31 mouse cellular contexts compared by ENCODE assay signal in genomic region chr14:30494998-30495397, GRCm38 (mm10). TPM values are rescaled to one million over a fixed set of nuclear protein-coding genes. Genes with fewer than 3 reads are reported as not detected.
DNase-seq lines count a peak whose midpoint lies in the region; ATAC-seq and TF ChIP-seq lines count a peak whose summit lies in the region.
"Had no signal": no experiment of that assay in that cellular context is flagged by ENCODE, and none has a peak within 500 bp of the region (broad histone marks: within the 10 kb centered on the region; RNA-seq: fewer than 3 reads in every experiment).

No protein-coding gene starts in this region.

- H3K27ac ChIP-seq in forebrain, postnatal 0 days (ENCODE audit: low read depth, low read length), result no peak overlapping the region
- H3K27ac ChIP-seq in forebrain, embryonic 11.5 days (ENCODE audit: low read depth, low read length), result no peak overlapping the region
- H3K27ac ChIP-seq in heart, embryonic 13.5 days (replicated peaks), result peak overlapping the region; percentile 76
- peak overlapping the region; percentile 66; the same call in 1 of the 2 replicates for H3K27ac ChIP-seq in stomach, embryonic 14.5 days (ENCODE audit: low read length)
- H3K27ac ChIP-seq in stomach, postnatal 0 days (replicated peaks), result no peak overlapping the region
- H3K27ac ChIP-seq: embryonic facial prominence, embryonic 13.5 days; forebrain, embryonic 12.5 days; gastrocnemius, adult 2 months; hindbrain, embryonic 14.5 days; limb, embryonic 10.5 days; limb, embryonic 15.5 days; liver, embryonic 13.5 days; midbrain, embryonic 10.5 days; midbrain, embryonic 15.5 days had no signal

- H3K4me3 ChIP-seq in forebrain, postnatal 0 days (ENCODE audit: low read depth, low read length), result no peak overlapping the region
- no peak overlapping the region for H3K4me3 ChIP-seq in forebrain, embryonic 11.5 days (ENCODE audit: low read depth, low read length)
- H3K4me3 ChIP-seq in heart, embryonic 13.5 days, result no peak overlapping the region
- no peak overlapping the region for H3K4me3 ChIP-seq in stomach, embryonic 14.5 days (ENCODE audit: low read depth, low read length)
- H3K4me3 ChIP-seq in stomach, postnatal 0 days (ENCODE audit: low read depth, low read length), result no peak overlapping the region
- H3K4me3 ChIP-seq: embryonic facial prominence, embryonic 13.5 days; forebrain, embryonic 12.5 days; gastrocnemius, adult 2 months; limb, embryonic 10.5 days; limb, embryonic 15.5 days; liver, embryonic 13.5 days; midbrain, embryonic 10.5 days; midbrain, embryonic 15.5 days had no signal

- intact Hi-C loops in heart, postnatal 25 days (cut with DNase I), result no loop called here

- no peaks in the 10 kb centered on the region for H3K4me1 ChIP-seq in forebrain, postnatal 0 days (ENCODE audit: insufficient read depth)
- H3K4me1 ChIP-seq in forebrain, embryonic 11.5 days (replicated peaks; ENCODE audit: control insufficient read depth, insufficient read depth, low read length), result no peaks in the 10 kb centered on the region
- H3K4me1 ChIP-seq in heart, embryonic 13.5 days, result peaks cover 68% of the 10 kb centered on the region
- H3K4me1 ChIP-seq in stomach, embryonic 14.5 days (ENCODE audit: control insufficient read depth, insufficient read depth, low read length), result no peaks in the 10 kb centered on the region
- H3K4me1 ChIP-seq in stomach, postnatal 0 days (replicated peaks; ENCODE audit: control insufficient read depth, insufficient read depth), result no peaks in the 10 kb centered on the region
- H3K4me1 ChIP-seq: embryonic facial prominence, embryonic 13.5 days; forebrain, embryonic 12.5 days; limb, embryonic 10.5 days; limb, embryonic 15.5 days; midbrain, embryonic 10.5 days; midbrain, embryonic 15.5 days had no signal

- no peaks in the 10 kb centered on the region for H3K9me3 ChIP-seq in forebrain, postnatal 0 days (ENCODE audit: low read length)
- H3K9me3 ChIP-seq in forebrain, embryonic 11.5 days (ENCODE audit: control insufficient read depth, low read length), result no peaks in the 10 kb centered on the region
- no peaks in the 10 kb centered on the region for H3K9me3 ChIP-seq in heart, embryonic 13.5 days
- no peaks in the 10 kb centered on the region for H3K9me3 ChIP-seq in stomach, embryonic 14.5 days (ENCODE audit: control insufficient read depth, low read depth, low read length)
- H3K9me3 ChIP-seq in stomach, postnatal 0 days (ENCODE audit: control insufficient read depth, low read length), result no peaks in the 10 kb centered on the region
- H3K9me3 ChIP-seq: embryonic facial prominence, embryonic 13.5 days; forebrain, embryonic 12.5 days; limb, embryonic 10.5 days; limb, embryonic 15.5 days; liver, embryonic 13.5 days; midbrain, embryonic 10.5 days; midbrain, embryonic 15.5 days had no signal

- H3K27me3 ChIP-seq in forebrain, postnatal 0 days (ENCODE audit: insufficient read depth, low read length), result no peaks in the 10 kb centered on the region
- H3K27me3 ChIP-seq in forebrain, embryonic 11.5 days (ENCODE audit: control insufficient read depth, insufficient read depth, low read length), result no peaks in the 10 kb centered on the region
- no peaks in the 10 kb centered on the region for H3K27me3 ChIP-seq in heart, embryonic 13.5 days (replicated peaks)
- H3K27me3 ChIP-seq in stomach, embryonic 14.5 days (ENCODE audit: control insufficient read depth, insufficient read depth, low read length), result no peaks in the 10 kb centered on the region
- H3K27me3 ChIP-seq in stomach, postnatal 0 days (ENCODE audit: control insufficient read depth, insufficient read depth, low read length), result no peaks in the 10 kb centered on the region
- H3K27me3 ChIP-seq: embryonic facial prominence, embryonic 13.5 days; forebrain, embryonic 12.5 days; limb, embryonic 15.5 days; liver, embryonic 13.5 days; midbrain, embryonic 15.5 days had no signal

- H3K36me3 ChIP-seq in forebrain, postnatal 0 days (ENCODE audit: insufficient read depth), result peaks cover 15% of the 10 kb centered on the region
- H3K36me3 ChIP-seq in forebrain, embryonic 11.5 days (ENCODE audit: control insufficient read depth, insufficient read depth, low read length), result no peaks in the 10 kb centered on the region; the same call in 1 of the 2 replicates
- H3K36me3 ChIP-seq in heart, embryonic 13.5 days, result peaks cover 55% of the 10 kb centered on the region
- peaks cover 18% of the 10 kb centered on the region for H3K36me3 ChIP-seq in stomach, embryonic 14.5 days (ENCODE audit: control insufficient read depth, insufficient read depth, low read length)
- 0 out of 2 replicates have a peak, but pooled peaks cover 2% of the 10 kb centered on the region for H3K36me3 ChIP-seq in stomach, postnatal 0 days (ENCODE audit: control insufficient read depth, insufficient read depth, low read length)

- no peak overlapping the region for H3K9ac ChIP-seq in forebrain, postnatal 0 days
- no peak overlapping the region for H3K9ac ChIP-seq in forebrain, embryonic 11.5 days (ENCODE audit: low read length)
- H3K9ac ChIP-seq in heart, embryonic 13.5 days, result no peak overlapping the region
- H3K9ac ChIP-seq in stomach, embryonic 14.5 days (replicated peaks; ENCODE audit: low read depth, low read length), result no peak overlapping the region
- no peak overlapping the region for H3K9ac ChIP-seq in stomach, postnatal 0 days (ENCODE audit: low read length)
- H3K9ac ChIP-seq: embryonic facial prominence, embryonic 13.5 days; forebrain, embryonic 12.5 days; hindbrain, embryonic 14.5 days; limb, embryonic 15.5 days; liver, embryonic 13.5 days; midbrain, embryonic 15.5 days had no signal

- 39% methylated on average over 6 of the region's 6 CpGs for WGBS in forebrain, postnatal 0 days
- WGBS in forebrain, embryonic 11.5 days, result 66% methylated on average over 6 of the region's 6 CpGs
- WGBS in heart, embryonic 13.5 days, result 20% methylated on average over 6 of the region's 6 CpGs
- 61% methylated on average over 6 of the region's 6 CpGs for WGBS in stomach, embryonic 14.5 days
- WGBS in stomach, postnatal 0 days, result 39% methylated on average over 6 of the region's 6 CpGs

- TF ChIP-seq CTCF in forebrain, postnatal 0 days (IDR thresholded peaks at IDR 0.05; ENCODE audit: low read depth), result no peak
- TF ChIP-seq CTCF in stomach, postnatal 0 days (IDR thresholded peaks at IDR 0.05; ENCODE audit: low read depth), result no peak

- DNase-seq in forebrain, postnatal 0 days, result peak; percentile 5
- DNase-seq in forebrain, embryonic 11.5 days (ENCODE audit: low spot score), result no peak
- no peak for DNase-seq in heart, postnatal 25 days (ENCODE audit: low spot score)
- DNase-seq in stomach, postnatal 0 days (ENCODE audit: low spot score), result no peak
- no peak for DNase-seq in urinary bladder, postnatal 10 days (ENCODE audit: low spot score)
- DNase-seq: adrenal gland, adult 2 months; adrenal gland, postnatal 36 days; B cell, adult 2 months; cerebellum, adult 9-10 months; gastrocnemius, adult 2 months; gastrocnemius, postnatal 36 days; kidney, adult 9 months; kidney, postnatal 10 days; liver, embryonic 13.5 days; lung, adult 18-20 months; lung, postnatal 10 days; right cerebral cortex, postnatal 25 days; spleen, adult 18-20 months; thymus, adult 2 months; thymus, postnatal 36 days had no signal

- no peak overlapping the region for H3K4me2 ChIP-seq in forebrain, postnatal 0 days (ENCODE audit: low read depth)
- H3K4me2 ChIP-seq in forebrain, embryonic 11.5 days (ENCODE audit: low read depth, low read length, severe bottlenecking), result no peak overlapping the region
- H3K4me2 ChIP-seq in heart, embryonic 13.5 days, result peak overlapping the region; percentile 39
- H3K4me2 ChIP-seq in stomach, embryonic 14.5 days (replicated peaks; ENCODE audit: low read depth, low read length), result no peak overlapping the region
- no peak overlapping the region for H3K4me2 ChIP-seq in stomach, postnatal 0 days (replicated peaks; ENCODE audit: low read depth)
- H3K4me2 ChIP-seq: embryonic facial prominence, embryonic 13.5 days; forebrain, embryonic 12.5 days; hindbrain, embryonic 14.5 days; limb, embryonic 15.5 days; liver, embryonic 13.5 days; midbrain, embryonic 15.5 days had no signal

- no peak for ATAC-seq in forebrain, postnatal 0 days
- no peak for ATAC-seq in forebrain, embryonic 11.5 days (replicated peaks; ENCODE audit: low FRiP score)
- ATAC-seq in heart, embryonic 13.5 days (ENCODE audit: extremely low read depth, insufficient number of reproducible peaks, low FRiP score, low TSS enrichment), result no peak
- no peak for ATAC-seq in stomach, embryonic 14.5 days (ENCODE audit: insufficient number of reproducible peaks, insufficient read depth, low FRiP score, low read depth)
- no peak for ATAC-seq in stomach, postnatal 0 days (ENCODE audit: low FRiP score, low TSS enrichment)
- ATAC-seq: activated CD4-positive, CD25-positive, alpha-beta regulatory T cell, adult 4 months; intestine, postnatal 0 days; midbrain, embryonic 15.5 days had no signal

- TF ChIP-seq EP300 in stomach, postnatal 0 days (optimal IDR thresholded peaks at IDR 0.05), result no peak

RNA-seq across cellular contexts. Expression of gene Cacna1d, which starts 3.7 kb away (rescaled TPM):
- 23.2 and 31.3 TPM in 2 replicates for total RNA-seq in forebrain, postnatal 0 days (2014; rRNA removed)
- polyA plus RNA-seq in forebrain, postnatal 0 days (2015; fragmentation: Nextera tagmentation; extraction: Ambion mirVana), result 4.1 and 7.2 TPM in 2 replicates
- 1.1 and 1.8 TPM in 2 replicates for polyA plus RNA-seq in forebrain, embryonic 11.5 days (2014; fragmentation: Nextera tagmentation; extraction: Ambion mirVana)
- 7.3 and 8.0 TPM in 2 replicates for polyA plus RNA-seq in heart, embryonic 13.5 days (2015; fragmentation: Nextera tagmentation; extraction: Ambion mirVana)
- 1 to 10 TPM; 2.4 to 3.3 TPM for total RNA-seq in heart, postnatal 25 days (2021)
- polyA plus RNA-seq in stomach, embryonic 14.5 days (2014; fragmentation: Nextera tagmentation; extraction: Ambion mirVana), result 15.3 and 19.3 TPM in 2 replicates
- polyA plus RNA-seq in stomach, postnatal 0 days (2015; fragmentation: Nextera tagmentation; extraction: Ambion mirVana), result 2.2 TPM in 2 replicates

RNA-seq across cellular contexts. Expression of gene Dcp1a, which starts 15.7 kb away (rescaled TPM):
- 14.8 and 20.9 TPM in 2 replicates for total RNA-seq in forebrain, postnatal 0 days (2014; rRNA removed)
- 6.9 and 8.8 TPM in 2 replicates for polyA plus RNA-seq in forebrain, postnatal 0 days (2015; fragmentation: Nextera tagmentation; extraction: Ambion mirVana)
- polyA plus RNA-seq in forebrain, embryonic 11.5 days (2014; fragmentation: Nextera tagmentation; extraction: Ambion mirVana), result 29.3 and 34.6 TPM in 2 replicates
- polyA plus RNA-seq in heart, embryonic 13.5 days (2015; fragmentation: Nextera tagmentation; extraction: Ambion mirVana), result 16.1 and 17.2 TPM in 2 replicates
- 10 to 100 TPM; 11.9 to 13.1 TPM for total RNA-seq in heart, postnatal 25 days (2021)
- 28.9 and 35.5 TPM in 2 replicates for polyA plus RNA-seq in stomach, embryonic 14.5 days (2014; fragmentation: Nextera tagmentation; extraction: Ambion mirVana)
- polyA plus RNA-seq in stomach, postnatal 0 days (2015; fragmentation: Nextera tagmentation; extraction: Ambion mirVana), result 5.2 and 6.7 TPM in 2 replicates

RNA-seq across cellular contexts. Expression of gene Tkt, which starts 53.2 kb away (rescaled TPM):
- total RNA-seq in forebrain, postnatal 0 days (2014; rRNA removed), result 374 and 390 TPM in 2 replicates
- 278 and 281 TPM in 2 replicates for polyA plus RNA-seq in forebrain, postnatal 0 days (2015; fragmentation: Nextera tagmentation; extraction: Ambion mirVana)
- 118 and 135 TPM in 2 replicates for polyA plus RNA-seq in forebrain, embryonic 11.5 days (2014; fragmentation: Nextera tagmentation; extraction: Ambion mirVana)
- 86.2 and 96.6 TPM in 2 replicates for polyA plus RNA-seq in heart, embryonic 13.5 days (2015; fragmentation: Nextera tagmentation; extraction: Ambion mirVana)
- 10 to 100 TPM; 34.5 to 39.8 TPM for total RNA-seq in heart, postnatal 25 days (2021)
- polyA plus RNA-seq in stomach, embryonic 14.5 days (2014; fragmentation: Nextera tagmentation; extraction: Ambion mirVana), result 85.9 and 99.0 TPM in 2 replicates
- polyA plus RNA-seq in stomach, postnatal 0 days (2015; fragmentation: Nextera tagmentation; extraction: Ambion mirVana), result 200 and 202 TPM in 2 replicates

Comparison
In these comparisons a context has a peak if more than half of its experiments do, and no peak if none do; other contexts are left out.
1. H3K27ac ChIP-seq: peak in heart, embryonic 13.5 days (single experiment) and stomach, embryonic 14.5 days (single experiment); none in forebrain, postnatal 0 days (single experiment), forebrain, embryonic 11.5 days (single experiment) and stomach, postnatal 0 days (single experiment).